Mouse (Mus musculus) kidney, adult 2 months (tissue): ENCODE results near the gene Gm10134.
"Not testable (repeated sequence)": the region's sequence is repeated elsewhere in the genome, so short reads cannot be mapped to it uniquely, and the experiment has no call there.

Experiments
- CTCF ChIP-seq: fragments of 200-500 bp; conservative IDR thresholded peaks from 2 replicates; pipeline ENCODE4 v1.5.1; 2011; ENCODE audit warnings: low read depth, mild to moderate bottlenecking, control low read depth, low read length, moderate library complexity, mixed read lengths; ENCODE audit not compliant: insufficient read depth, insufficient read length
- POLR2A ChIP-seq: fragments of 200-500 bp; IDR thresholded peaks from one replicate; pipeline ENCODE4 v1.6.1; 2011; ENCODE audit warnings: low read depth, low read length, control low read depth

GRCm38 (mm10) chr2:28477993-28478392, 27.9 kb upstream of the Gm10134 start:
- TF ChIP-seq CTCF, POLR2A: not testable (repeated sequence)
